Mouse (Mus musculus) cortical plate, adult 2 months (tissue): ENCODE measurements around the gene Rapgef2.

Experiments used
- CTCF ChIP-seq: fragments of 200-500 bp; IDR thresholded peaks from 2 replicates; pipeline ENCODE4 v1.5.1; 2011; ENCODE audit warnings: mild to moderate bottlenecking, control low read depth, low read length; ENCODE audit not compliant: insufficient read depth; ENCODE audit errors: extremely low read depth
- POLR2A ChIP-seq: fragments of 200-500 bp; IDR thresholded peaks from 2 replicates; pipeline ENCODE4 v1.6.1; 2011; ENCODE audit warnings: mild to moderate bottlenecking, low read length, control low read depth; ENCODE audit not compliant: insufficient read depth; ENCODE audit errors: extremely low read depth

DNA sequence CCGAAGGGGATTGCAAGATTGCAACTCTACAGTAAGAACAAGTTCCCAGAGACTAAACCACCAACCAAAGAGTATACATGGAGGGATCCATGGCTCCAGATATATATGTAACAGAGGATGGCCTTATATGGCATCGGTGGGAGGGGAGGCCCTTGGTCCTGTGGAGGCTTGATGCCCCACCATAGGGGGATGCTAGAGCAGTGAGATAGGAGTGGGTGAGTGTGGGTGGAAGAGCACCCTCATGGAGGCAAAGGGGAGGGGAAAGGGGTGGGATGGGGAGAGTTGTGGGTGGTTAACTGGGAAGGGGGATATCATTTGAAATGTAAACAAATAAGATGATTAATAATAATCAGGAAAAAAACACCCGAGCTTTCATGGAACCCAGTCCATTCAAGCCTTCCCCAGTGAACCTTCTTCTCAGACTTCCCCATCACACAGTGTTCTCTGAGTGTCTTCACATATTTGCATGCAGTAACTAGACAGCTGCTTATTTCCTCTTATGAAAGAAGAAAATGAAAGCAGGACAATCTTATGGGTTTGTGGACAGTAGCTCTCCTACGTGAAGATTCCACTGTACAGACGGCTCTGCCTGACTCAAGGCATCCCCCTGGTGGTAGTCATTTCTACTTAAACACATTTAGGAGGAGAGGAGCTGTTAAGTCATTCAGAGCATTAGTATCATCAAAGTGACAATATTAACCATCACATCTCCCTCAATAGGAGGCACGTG lies 89.4 kb downstream of the Rapgef2 start:
- TF ChIP-seq POLR2A: no peak
- TF ChIP-seq CTCF: peak; percentile 87
